Mouse (Mus musculus) forebrain, embryonic 13.5 days (tissue): ENCODE measurements at regions not wholly inside any gene's neighbourhood (a gene's known extent, or its start where the extent isn't known, plus 50 kb on each side); places are given as distances from the start of the nearest gene placed in this dataset.
"Not testable (repeated sequence)": the region's sequence is repeated elsewhere in the genome, so short reads cannot be mapped to it uniquely, and the experiment has no call there.

Experiments used
- ATAC-seq: fragments of 200-750 bp; cut with Nextera tagmentation; 2 replicates; pipeline ENCODE4 v1.8.0; 2017
- H3K27ac ChIP-seq: fragments of 300-500 bp; sonication (generic); 2 replicates; pipeline ENCODE4 v1.5.1; 2015; ENCODE audit warnings: inconsistent platforms, mild to moderate bottlenecking, moderate library complexity
- H3K27me3 ChIP-seq: fragments of 300-500 bp; sonication (generic); 2 replicates; pipeline ENCODE4 v1.6.1; 2015; ENCODE audit warnings: mild to moderate bottlenecking, inconsistent platforms
- H3K36me3 ChIP-seq: fragments of 300-500 bp; sonication (generic); 2 replicates; pipeline ENCODE4 v1.6.1; 2015; ENCODE audit warnings: mild to moderate bottlenecking, inconsistent platforms; ENCODE audit not compliant: poor library complexity, severe bottlenecking
- H3K4me1 ChIP-seq: fragments of 300-500 bp; sonication (generic); 2 replicates; pipeline ENCODE4 v1.6.1; 2015; ENCODE audit warnings: inconsistent platforms
- H3K4me2 ChIP-seq: fragments of 300-500 bp; sonication (generic); 2 replicates; pipeline ENCODE4 v1.6.1; 2015; ENCODE audit warnings: inconsistent platforms, mild to moderate bottlenecking, moderate library complexity
- H3K4me3 ChIP-seq: fragments of 300-500 bp; sonication (generic); 2 replicates; pipeline ENCODE4 v1.5.1; 2015; ENCODE audit warnings: mild to moderate bottlenecking, inconsistent platforms
- H3K9ac ChIP-seq: fragments of 300-500 bp; sonication (generic); 2 replicates; pipeline ENCODE4 v1.6.1; 2015; ENCODE audit warnings: mild to moderate bottlenecking, inconsistent platforms
- H3K9me3 ChIP-seq: fragments of 300-500 bp; sonication (generic); replicated peaks from 2 replicates; pipeline ENCODE4 v1.6.1; 2016; ENCODE audit warnings: inconsistent platforms
- WGBS: fragments of 180-500 bp; shearing (Covaris S2); methylation state at CpG from one replicate; pipeline ENCODE4 v1.1.7; 2015; 5-methylcytosine and 5-hydroxymethylcytosine counted together

DNA sequence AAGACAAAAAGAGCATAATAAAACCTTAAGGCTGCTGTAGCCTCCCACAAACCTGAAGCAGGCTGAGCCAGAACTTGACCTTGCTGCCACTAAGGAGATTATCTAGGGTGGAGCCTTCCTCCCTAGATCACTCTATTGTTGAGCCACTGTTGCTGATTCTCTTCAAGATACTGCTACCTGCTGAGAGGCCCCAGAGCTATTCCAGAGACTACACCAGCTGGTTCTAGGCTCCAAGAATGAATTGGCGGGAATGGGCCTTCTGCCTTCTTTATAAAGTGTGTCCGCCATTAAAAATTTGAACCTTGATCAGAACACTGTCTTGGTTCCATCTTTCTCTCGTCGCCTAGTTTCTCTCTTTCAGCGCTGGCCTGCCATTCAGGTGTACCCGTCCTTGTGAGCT, 1173.1 kb downstream of the A830018L16Rik start:
- not testable (repeated sequence) for H3K9me3 ChIP-seq, H3K4me3 ChIP-seq, H3K27me3 ChIP-seq, H3K27ac ChIP-seq, H3K36me3 ChIP-seq, H3K4me1 ChIP-seq, H3K9ac ChIP-seq, ATAC-seq, H3K4me2 ChIP-seq
- 92% methylated on average over 6 of the region's 6 CpGs for WGBS

DNA sequence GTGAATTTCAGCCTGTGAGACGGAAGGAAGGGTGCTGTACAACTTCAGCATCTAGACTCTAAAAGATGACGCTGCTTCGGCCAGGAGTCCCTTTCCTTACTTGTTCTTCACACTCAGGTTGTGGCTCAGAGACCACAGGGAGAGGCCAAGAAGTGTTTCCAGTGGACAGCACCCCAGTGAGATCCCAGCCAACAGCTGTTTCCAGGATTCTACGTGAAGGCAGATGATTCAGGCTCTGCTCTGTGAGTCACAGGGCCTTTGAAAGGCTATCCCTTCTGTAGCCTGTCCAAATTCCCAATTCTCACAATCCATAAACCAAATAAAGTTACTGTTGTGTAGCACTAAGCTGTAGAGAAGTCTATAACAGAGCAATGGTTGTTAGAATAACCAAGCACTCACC, 1198.2 kb downstream of the A830018L16Rik start:
- Histone ChIP-seq H3K9ac (no peak overlapping the region), H3K4me1 (no peaks in the 10 kb centered on the region), H3K9me3 (no peaks in the 10 kb centered on the region), H3K36me3 (no peaks in the 10 kb centered on the region), H3K27me3 (no peaks in the 10 kb centered on the region), H3K4me3 (no peak overlapping the region), H3K27ac (no peak overlapping the region), H3K4me2 (no peak overlapping the region)
- no peak for ATAC-seq
- whole genome bisulfite sequencing = 94% methylated on average over 4 of the region's 4 CpGs

DNA sequence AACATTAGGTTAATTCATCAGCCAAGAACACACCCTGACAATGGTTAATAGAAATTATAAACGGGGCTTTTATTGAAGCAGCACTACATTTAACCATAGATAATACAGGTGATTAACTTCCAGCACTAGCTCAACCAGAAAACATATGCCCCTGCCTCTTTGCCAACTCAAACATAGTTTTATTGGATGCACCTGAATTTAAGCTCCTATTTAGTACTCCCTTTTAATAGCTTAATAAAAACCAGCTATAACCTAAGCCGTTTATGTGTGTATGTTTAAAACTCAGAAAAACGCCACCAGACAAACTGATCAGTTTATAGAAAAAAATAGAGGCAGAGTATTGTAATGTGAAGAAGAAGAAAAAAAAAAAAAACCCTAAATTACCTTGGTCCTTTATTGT, 1201.4 kb downstream of the A830018L16Rik start:
- no peaks in the 10 kb centered on the region for H3K9me3 ChIP-seq
- H3K4me2 ChIP-seq = no peak overlapping the region
- H3K27ac ChIP-seq = no peak overlapping the region
- H3K36me3 ChIP-seq = no peaks in the 10 kb centered on the region
- H3K9ac ChIP-seq = no peak overlapping the region
- no peak overlapping the region for H3K4me3 ChIP-seq
- no peaks in the 10 kb centered on the region for H3K4me1 ChIP-seq
- ATAC-seq = no peak
- WGBS = 79% methylated on average over 3 of the region's 3 CpGs
- H3K27me3 ChIP-seq = no peaks in the 10 kb centered on the region

DNA sequence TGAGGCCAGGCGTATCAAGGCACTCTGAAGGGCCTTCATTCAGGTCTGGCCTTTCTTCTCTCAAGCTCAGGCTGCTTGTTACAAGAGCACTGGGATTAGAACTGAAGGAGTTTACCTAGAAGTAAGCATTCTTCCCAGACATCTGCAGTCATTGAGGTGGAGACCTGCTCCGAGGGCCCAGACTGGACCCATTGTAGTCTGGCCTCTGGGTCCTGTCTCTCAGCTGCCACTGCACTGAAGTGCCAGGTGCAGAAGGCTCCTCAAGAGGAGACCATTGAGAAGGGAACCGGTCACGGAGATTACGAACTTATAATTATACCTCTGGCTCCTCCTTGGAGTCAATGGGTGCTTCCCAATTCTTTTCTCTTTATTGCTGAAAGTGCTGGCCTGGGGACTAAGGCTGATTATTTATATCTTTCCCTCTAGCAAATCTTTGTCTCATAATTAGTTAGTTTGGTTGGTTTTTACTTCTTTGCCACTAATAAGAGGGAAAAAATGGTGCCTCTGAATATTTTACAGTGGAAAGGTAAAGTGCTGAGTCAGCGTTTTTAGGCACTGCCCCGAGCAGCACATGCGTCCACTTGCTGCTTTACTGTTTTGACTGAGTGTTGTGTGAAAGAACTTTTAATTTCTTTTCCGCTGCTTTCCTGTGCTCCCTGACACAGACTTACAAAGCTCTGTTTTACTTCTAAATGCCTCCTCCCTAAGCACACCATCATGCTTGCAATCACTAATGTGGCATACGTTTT, 1202.0 kb downstream of the A830018L16Rik start:
- no peak overlapping the region for H3K4me2 ChIP-seq
- ATAC-seq = no peak
- H3K36me3 ChIP-seq = no peaks in the 10 kb centered on the region
- H3K9me3 ChIP-seq = no peaks in the 10 kb centered on the region
- no peaks in the 10 kb centered on the region for H3K4me1 ChIP-seq
- WGBS = 74% methylated on average over 10 of the region's 10 CpGs
- no peak overlapping the region for H3K4me3 ChIP-seq
- H3K27ac ChIP-seq = no peak overlapping the region
- H3K9ac ChIP-seq = no peak overlapping the region
- no peaks in the 10 kb centered on the region for H3K27me3 ChIP-seq

DNA sequence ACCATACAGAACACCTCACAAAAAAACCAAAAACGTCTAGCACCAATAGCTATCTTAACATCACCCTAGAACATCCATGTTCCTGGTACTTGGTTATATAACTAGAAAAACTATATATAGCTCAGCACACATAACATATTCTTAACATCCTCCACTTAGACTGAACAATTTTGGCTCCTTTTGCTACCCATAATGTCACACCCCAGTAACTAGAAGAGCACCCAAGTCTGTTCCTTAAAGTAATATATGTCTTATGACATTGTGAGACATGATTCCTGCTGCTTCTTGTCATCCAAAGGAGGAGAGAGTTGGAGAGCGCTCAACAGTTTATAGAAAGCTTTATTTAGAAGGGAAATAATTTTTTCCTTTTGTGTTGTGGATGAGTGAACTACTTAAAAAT, 1206.1 kb downstream of the A830018L16Rik start:
- ATAC-seq = no peak
- WGBS = 83% methylated on average over 2 of the region's 2 CpGs
- Histone ChIP-seq H3K4me1 (no peaks in the 10 kb centered on the region), H3K9ac (no peak overlapping the region), H3K4me2 (no peak overlapping the region), H3K9me3 (no peaks in the 10 kb centered on the region), H3K36me3 (no peaks in the 10 kb centered on the region), H3K27ac (no peak overlapping the region), H3K4me3 (no peak overlapping the region), H3K27me3 (no peaks in the 10 kb centered on the region)

DNA sequence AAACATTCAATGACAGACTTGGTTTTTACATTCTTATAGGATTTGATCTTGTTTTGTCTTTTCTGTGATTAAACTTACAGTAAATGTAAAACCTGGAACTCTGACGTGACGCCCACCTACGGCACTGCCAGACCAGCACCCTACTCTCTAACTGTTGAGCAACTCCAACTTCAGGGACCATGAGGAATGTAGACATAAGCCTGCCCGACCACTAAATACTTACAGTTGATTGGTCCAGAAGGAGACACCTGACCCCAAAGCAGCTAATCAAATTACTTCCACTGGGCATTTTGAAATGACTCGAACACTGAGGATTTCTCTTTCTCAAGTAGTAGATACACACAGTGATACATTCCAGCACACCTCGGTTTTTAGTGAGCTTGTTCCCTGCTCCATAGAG, 1206.9 kb downstream of the A830018L16Rik start:
- H3K27me3 ChIP-seq = no peaks in the 10 kb centered on the region
- no peak overlapping the region for H3K4me2 ChIP-seq
- H3K4me1 ChIP-seq = no peaks in the 10 kb centered on the region
- 88% methylated on average over 6 of the region's 6 CpGs for WGBS
- no peaks in the 10 kb centered on the region for H3K9me3 ChIP-seq
- no peak overlapping the region for H3K27ac ChIP-seq
- no peak overlapping the region for H3K9ac ChIP-seq
- no peaks in the 10 kb centered on the region for H3K36me3 ChIP-seq
- no peak for ATAC-seq
- H3K4me3 ChIP-seq = no peak overlapping the region

DNA sequence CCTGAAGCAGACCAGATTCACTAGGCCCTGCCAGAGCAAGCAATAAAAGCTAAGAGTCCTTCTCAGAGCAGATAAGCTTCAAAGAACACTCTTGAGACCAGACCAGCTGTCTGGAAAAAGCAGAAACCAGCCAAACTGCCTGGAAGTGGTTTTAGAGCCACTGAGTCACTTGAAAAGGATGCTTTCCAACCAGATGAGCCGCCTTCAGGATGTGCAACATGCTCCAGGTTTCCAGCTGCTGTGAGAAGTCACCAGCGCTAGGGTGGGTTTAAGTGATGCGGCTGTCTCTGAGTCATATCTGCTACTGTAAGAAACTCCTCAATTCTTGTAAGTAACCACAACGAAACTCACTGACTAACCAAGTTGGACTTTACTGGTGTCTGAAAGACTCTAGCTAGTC, 1209.3 kb downstream of the A830018L16Rik start:
- Histone ChIP-seq H3K4me1 (no peaks in the 10 kb centered on the region), H3K4me2 (no peak overlapping the region), H3K36me3 (no peaks in the 10 kb centered on the region), H3K9me3 (no peaks in the 10 kb centered on the region), H3K27ac (no peak overlapping the region), H3K27me3 (no peaks in the 10 kb centered on the region), H3K4me3 (no peak overlapping the region), H3K9ac (no peak overlapping the region)
- 93% methylated on average over 4 of the region's 4 CpGs for WGBS
- no peak for ATAC-seq

DNA sequence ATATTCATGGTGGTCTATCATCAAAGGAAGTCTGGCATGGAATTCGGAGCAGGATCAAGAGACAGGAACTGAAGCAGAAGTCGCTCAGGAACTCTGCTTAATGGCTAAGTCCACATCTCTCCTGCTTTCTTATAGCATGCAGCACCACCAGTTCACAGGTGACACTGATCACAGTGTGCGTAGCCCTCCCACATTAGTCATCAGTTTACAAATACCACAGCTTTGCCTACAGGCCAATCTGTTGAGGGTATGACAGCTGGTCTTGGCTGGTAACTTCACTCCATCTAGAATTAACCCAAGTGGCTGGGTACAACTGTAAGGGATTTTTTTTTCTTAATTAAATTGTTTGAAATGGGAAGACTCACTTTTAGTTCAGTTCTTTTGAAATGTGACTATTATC, 1219.1 kb downstream of the A830018L16Rik start:
- no peak for ATAC-seq
- Histone ChIP-seq H3K4me3 (no peak overlapping the region), H3K4me1 (peaks cover 6% of the 10 kb centered on the region), H3K27ac (no peak overlapping the region), H3K9ac (no peak overlapping the region), H3K36me3 (no peaks in the 10 kb centered on the region), H3K27me3 (no peaks in the 10 kb centered on the region), H3K4me2 (no peak overlapping the region), H3K9me3 (no peaks in the 10 kb centered on the region)
- 96% methylated on average over 3 of the region's 3 CpGs for WGBS

DNA sequence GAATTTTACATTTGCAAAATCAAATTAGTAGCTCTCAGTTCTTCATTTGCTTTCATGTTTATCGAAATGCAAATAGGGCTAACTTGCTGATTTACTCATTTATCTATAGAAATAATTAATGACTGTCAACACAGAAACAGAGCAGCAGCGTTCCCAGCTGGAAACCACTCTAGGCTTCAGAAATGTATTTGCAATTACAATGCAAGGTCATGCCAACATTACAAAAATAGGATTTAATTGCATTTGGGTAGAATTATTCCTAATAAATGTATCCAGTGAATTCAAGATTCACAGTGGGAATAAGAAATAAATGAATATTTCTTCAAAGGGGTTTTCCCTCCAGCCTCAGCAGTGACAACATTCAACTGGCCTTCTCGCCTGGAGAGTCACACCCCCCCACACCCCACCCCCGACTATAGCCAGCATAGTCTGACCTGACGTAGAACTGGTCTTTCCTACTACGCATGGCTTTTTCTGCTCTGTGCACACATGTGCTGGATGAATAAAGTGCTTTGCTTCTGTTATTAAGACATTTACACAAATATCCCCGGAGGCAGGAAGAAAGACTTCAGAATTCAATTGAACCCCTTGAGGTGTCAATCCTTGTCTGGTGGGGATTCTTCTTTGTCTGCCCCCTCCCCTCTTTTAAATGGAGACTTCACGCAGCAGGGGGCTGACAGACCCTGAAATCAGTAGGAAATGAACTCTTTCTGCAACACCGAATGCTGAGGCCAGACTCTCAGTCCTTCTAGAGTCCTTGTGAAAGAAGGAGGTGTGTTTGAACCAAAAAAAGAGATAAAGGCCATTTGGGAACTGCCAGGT, 1222.6 kb downstream of the A830018L16Rik start:
- Histone ChIP-seq H3K27ac (no peak overlapping the region), H3K4me1 (peaks cover 6% of the 10 kb centered on the region), H3K4me2 (no peak overlapping the region), H3K9ac (no peak overlapping the region), H3K36me3 (no peaks in the 10 kb centered on the region), H3K27me3 (no peaks in the 10 kb centered on the region), H3K9me3 (no peaks in the 10 kb centered on the region), H3K4me3 (no peak overlapping the region)
- 18% methylated on average over 9 of the region's 9 CpGs for WGBS
- ATAC-seq = peak; percentile 73; the same call in 1 of the 2 replicates

DNA sequence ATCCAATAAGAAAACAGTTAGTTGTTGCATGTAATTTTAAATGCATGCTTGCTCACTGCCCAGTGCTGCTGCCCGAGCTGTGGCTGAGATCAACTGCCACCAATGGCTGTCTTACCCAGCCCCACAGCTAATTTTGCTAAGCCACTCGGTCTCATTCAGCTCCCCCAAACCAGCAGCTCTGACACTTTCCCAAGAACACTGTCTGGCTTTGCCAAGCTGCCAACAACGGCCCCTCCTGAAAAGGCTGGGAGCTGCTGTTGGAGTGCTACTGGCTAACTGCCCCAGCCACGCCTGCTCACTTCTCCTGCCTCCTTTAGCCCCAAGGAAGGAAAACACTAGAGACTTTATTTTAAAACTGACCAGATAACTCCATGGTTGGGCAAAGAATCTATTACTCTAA, 1227.1 kb downstream of the A830018L16Rik start:
- ATAC-seq = peak; percentile 30; the same call in 1 of the 2 replicates
- peaks cover 6% of the 10 kb centered on the region for H3K4me1 ChIP-seq
- no peaks in the 10 kb centered on the region for H3K27me3 ChIP-seq
- H3K36me3 ChIP-seq = no peaks in the 10 kb centered on the region
- no peak overlapping the region for H3K9ac ChIP-seq
- H3K4me3 ChIP-seq = no peak overlapping the region
- H3K27ac ChIP-seq = no peak overlapping the region
- 62% methylated on average over 4 of the region's 4 CpGs for WGBS
- no peaks in the 10 kb centered on the region for H3K9me3 ChIP-seq
- H3K4me2 ChIP-seq = no peak overlapping the region
